Mouse (Mus musculus): Measurements from ENCODE around the gene Msrb3. TPM values are rescaled to one million over a fixed set of nuclear protein-coding genes. Genes with fewer than 3 reads are reported as not detected.

The Msrb3 gene
- polyA plus RNA-seq, 2 experiments: 0.60 to 1.5 TPM

GRCm38 (mm10) chr10:120938077-120938903 lies 39.4 kb upstream of the Msrb3 start:
- DNase-seq (ENCODE audit: low read depth in 3 of 3, low spot score in 3 of 3): no peak
- peak; percentile 55; the same call in 1 of the 2 replicates for ATAC-seq (ENCODE audit: insufficient read depth)
- H3K4me3 ChIP-seq (ENCODE audit: insufficient read depth in 1 of 2, low read depth in 2 of 2, low read length in 2 of 2): no peak overlapping the region
- TF ChIP-seq CTCF (IDR thresholded peaks at IDR 0.05; ENCODE audit: low read depth) (peak; percentile 66), EP300 (IDR thresholded peaks at IDR 0.05; ENCODE audit: low read depth) (no peak)
- H3K4me2 ChIP-seq (ENCODE audit: low read depth): no peak overlapping the region
- H3K9me3 ChIP-seq (ENCODE audit: control insufficient read depth, low read length): no peaks in the 10 kb centered on the region
- H3K27ac ChIP-seq: no peak overlapping the region
- no peak overlapping the region for H3K9ac ChIP-seq (replicated peaks)
- H3K36me3 ChIP-seq (replicated peaks; ENCODE audit: control insufficient read depth, insufficient read depth, low read depth): no peaks in the 10 kb centered on the region
- 50% methylated on average over 19 of the region's 19 CpGs for WGBS (ENCODE audit: insufficient replicate concordance)
- H3K27me3 ChIP-seq (ENCODE audit: control insufficient read depth, insufficient read depth, low read length): no peaks in the 10 kb centered on the region
- H3K4me1 ChIP-seq (replicated peaks; ENCODE audit: control insufficient read depth in 2 of 2, insufficient read depth in 2 of 2, low read length in 1 of 2): no peaks in the 10 kb centered on the region

- no peak for DNase-seq (ENCODE audit: low read depth in 3 of 3, low spot score in 3 of 3)
- peaks cover 10% of the 10 kb centered on the region for H3K36me3 ChIP-seq (replicated peaks; ENCODE audit: control insufficient read depth, insufficient read depth, low read depth)
These were observed 30.6 kb upstream of the Msrb3 start for GRCm38 (mm10) chr10:120929536-120929935.

GRCm38 (mm10) chr10:120928183-120928582 lies 29.3 kb upstream of the Msrb3 start:
- Histone ChIP-seq H3K4me3 (ENCODE audit: insufficient read depth in 1 of 2, low read depth in 2 of 2, low read length in 2 of 2) (no peak overlapping the region), H3K36me3 (replicated peaks; ENCODE audit: control insufficient read depth, insufficient read depth, low read depth) (peaks cover 10% of the 10 kb centered on the region), H3K4me2 (ENCODE audit: low read depth) (no peak overlapping the region), H3K9me3 (ENCODE audit: control insufficient read depth, low read length) (no peaks in the 10 kb centered on the region), H3K27me3 (ENCODE audit: control insufficient read depth, insufficient read depth, low read length) (no peaks in the 10 kb centered on the region), H3K9ac (replicated peaks) (no peak overlapping the region), H3K27ac (no peak overlapping the region), H3K4me1 (replicated peaks; ENCODE audit: control insufficient read depth in 2 of 2, insufficient read depth in 2 of 2, low read length in 1 of 2) (no peaks in the 10 kb centered on the region)
- ATAC-seq (ENCODE audit: insufficient read depth): no peak
- WGBS (ENCODE audit: insufficient replicate concordance): 77% methylated on average over 5 of the region's 5 CpGs
- TF ChIP-seq CTCF (IDR thresholded peaks at IDR 0.05; ENCODE audit: low read depth) (no peak), EP300 (IDR thresholded peaks at IDR 0.05; ENCODE audit: low read depth) (no peak)
- DNase-seq (ENCODE audit: low read depth in 3 of 3, low spot score in 3 of 3): no peak

More at GRCm38 (mm10) chr10:120929536-120929935, 30.6 kb upstream of the Msrb3 start:
- H3K4me3 ChIP-seq (ENCODE audit: insufficient read depth in 1 of 2, low read depth in 2 of 2, low read length in 2 of 2): no peak overlapping the region
- WGBS (ENCODE audit: insufficient replicate concordance): 71% methylated on average over 7 of the region's 7 CpGs
- no peaks in the 10 kb centered on the region for H3K9me3 ChIP-seq (ENCODE audit: control insufficient read depth, low read length)
- H3K4me1 ChIP-seq (replicated peaks; ENCODE audit: control insufficient read depth in 2 of 2, insufficient read depth in 2 of 2, low read length in 1 of 2): no peaks in the 10 kb centered on the region
- H3K4me2 ChIP-seq (ENCODE audit: low read depth): no peak overlapping the region
- H3K9ac ChIP-seq (replicated peaks): no peak overlapping the region
- no peak for ATAC-seq (ENCODE audit: insufficient read depth)
- TF ChIP-seq CTCF (IDR thresholded peaks at IDR 0.05; ENCODE audit: low read depth): peak; percentile 23; the same call in 1 of the 2 replicates
- TF ChIP-seq EP300 (IDR thresholded peaks at IDR 0.05; ENCODE audit: low read depth): no peak
- no peak overlapping the region for H3K27ac ChIP-seq
- no peaks in the 10 kb centered on the region for H3K27me3 ChIP-seq (ENCODE audit: control insufficient read depth, insufficient read depth, low read length)

- H3K36me3 ChIP-seq (replicated peaks; ENCODE audit: control insufficient read depth, insufficient read depth, low read depth): peaks cover 10% of the 10 kb centered on the region
- WGBS (ENCODE audit: insufficient replicate concordance): 91% methylated on average over 8 of the region's 8 CpGs
These were observed 27.3 kb upstream of the Msrb3 start for GRCm38 (mm10) chr10:120926156-120926555.

GRCm38 (mm10) chr10:120921501-120921900 lies 22.6 kb upstream of the Msrb3 start:
- H3K4me1 ChIP-seq (replicated peaks; ENCODE audit: control insufficient read depth in 2 of 2, insufficient read depth in 2 of 2, low read length in 1 of 2): no peaks in the 10 kb centered on the region
- peaks cover 2% of the 10 kb centered on the region for H3K36me3 ChIP-seq (replicated peaks; ENCODE audit: control insufficient read depth, insufficient read depth, low read depth)
- H3K9me3 ChIP-seq (ENCODE audit: control insufficient read depth, low read length): no peaks in the 10 kb centered on the region
- no peaks in the 10 kb centered on the region for H3K27me3 ChIP-seq (ENCODE audit: control insufficient read depth, insufficient read depth, low read length)
- no peak overlapping the region for H3K27ac ChIP-seq
- ATAC-seq (ENCODE audit: insufficient read depth): no peak
- H3K4me3 ChIP-seq (ENCODE audit: insufficient read depth in 1 of 2, low read depth in 2 of 2, low read length in 2 of 2): no peak overlapping the region
- WGBS (ENCODE audit: insufficient replicate concordance): 71% methylated on average over 2 of the region's 2 CpGs
- TF ChIP-seq CTCF (IDR thresholded peaks at IDR 0.05; ENCODE audit: low read depth) (no peak), EP300 (IDR thresholded peaks at IDR 0.05; ENCODE audit: low read depth) (no peak)
- H3K4me2 ChIP-seq (ENCODE audit: low read depth): no peak overlapping the region
- H3K9ac ChIP-seq (replicated peaks): no peak overlapping the region
- no peak for DNase-seq (ENCODE audit: low read depth in 3 of 3, low spot score in 3 of 3)

More at GRCm38 (mm10) chr10:120926156-120926555, 27.3 kb upstream of the Msrb3 start:
- DNase-seq (ENCODE audit: low read depth in 3 of 3, low spot score in 3 of 3): no peak
- H3K4me1 ChIP-seq (replicated peaks; ENCODE audit: control insufficient read depth in 2 of 2, insufficient read depth in 2 of 2, low read length in 1 of 2): no peaks in the 10 kb centered on the region
- no peak overlapping the region for H3K4me3 ChIP-seq (ENCODE audit: insufficient read depth in 1 of 2, low read depth in 2 of 2, low read length in 2 of 2)
- no peak overlapping the region for H3K9ac ChIP-seq (replicated peaks)
- H3K9me3 ChIP-seq (ENCODE audit: control insufficient read depth, low read length): no peaks in the 10 kb centered on the region
- ATAC-seq (ENCODE audit: insufficient read depth): no peak
- H3K27me3 ChIP-seq (ENCODE audit: control insufficient read depth, insufficient read depth, low read length): no peaks in the 10 kb centered on the region
- H3K27ac ChIP-seq: no peak overlapping the region
- no peak for TF ChIP-seq EP300 (IDR thresholded peaks at IDR 0.05; ENCODE audit: low read depth)
- TF ChIP-seq CTCF (IDR thresholded peaks at IDR 0.05; ENCODE audit: low read depth): no peak
- H3K4me2 ChIP-seq (ENCODE audit: low read depth): no peak overlapping the region
